Comparison of ENCODE assay signal across 9 mouse cellular contexts in genomic region chr16:23314790-23315189, GRCm38 (mm10).
DNase-seq lines count a peak whose midpoint lies in the region; ATAC-seq and TF ChIP-seq lines count a peak whose summit lies in the region.
"Had no signal": no experiment of that assay in that cellular context is flagged by ENCODE, and none has a peak within 500 bp of the region (broad histone marks: within the 10 kb centered on the region; RNA-seq: fewer than 3 reads in every experiment).

No protein-coding gene starts in this region.

- WGBS in kidney, postnatal 0 days = 27% methylated on average over 7 of the region's 7 CpGs
- WGBS in liver, embryonic 14.5 days (ENCODE audit: insufficient replicate concordance) = 17% methylated on average over 7 of the region's 7 CpGs

- 0 out of 2 replicates have a peak, but pooled peaks cover 6% of the 10 kb centered on the region for H3K36me3 ChIP-seq in kidney, postnatal 0 days (ENCODE audit: insufficient read depth, low read length)
- no peaks in the 10 kb centered on the region for H3K36me3 ChIP-seq in liver, embryonic 14.5 days (replicated peaks; ENCODE audit: control insufficient read depth, insufficient read depth, low read depth)
- H3K36me3 ChIP-seq: G1E had no signal

- peak overlapping the region; percentile 20; the same call in 1 of the 2 replicates for H3K27ac ChIP-seq in kidney, postnatal 0 days
- H3K27ac ChIP-seq in liver, embryonic 14.5 days = no peak overlapping the region

- no peak overlapping the region for H3K4me2 ChIP-seq in kidney, postnatal 0 days (ENCODE audit: low read length)
- no peak overlapping the region for H3K4me2 ChIP-seq in liver, embryonic 14.5 days (ENCODE audit: low read depth)

- no peaks in the 10 kb centered on the region for H3K9me3 ChIP-seq in kidney, postnatal 0 days (replicated peaks; ENCODE audit: low read length)
- no peaks in the 10 kb centered on the region for H3K9me3 ChIP-seq in liver, embryonic 14.5 days (ENCODE audit: control insufficient read depth, low read length)
- H3K9me3 ChIP-seq: G1E had no signal

- no peak for TF ChIP-seq CTCF in kidney, postnatal 0 days (IDR thresholded peaks at IDR 0.05; ENCODE audit: low read depth)
- no peak for TF ChIP-seq CTCF in liver, embryonic 14.5 days (IDR thresholded peaks at IDR 0.05; ENCODE audit: low read depth)

- H3K4me1 ChIP-seq in kidney, postnatal 0 days (replicated peaks; ENCODE audit: insufficient read depth, low read length) = no peaks in the 10 kb centered on the region
- H3K4me1 ChIP-seq in liver, embryonic 14.5 days (replicated peaks; ENCODE audit: control insufficient read depth in 2 of 2, insufficient read depth in 2 of 2, low read length in 1 of 2) = peaks cover 0 to 8% of the 10 kb centered on the region in 2 experiments; a peak in 3 of 4 replicates

- no peak for ATAC-seq in kidney, postnatal 0 days (replicated peaks; ENCODE audit: low FRiP score, low read depth)
- no peak; the same call in 1 of the 2 replicates for ATAC-seq in liver, embryonic 14.5 days (ENCODE audit: insufficient read depth)

- H3K27me3 ChIP-seq in kidney, postnatal 0 days (ENCODE audit: insufficient read depth, low read length) = no peaks in the 10 kb centered on the region
- no peaks in the 10 kb centered on the region for H3K27me3 ChIP-seq in liver, embryonic 14.5 days (ENCODE audit: control insufficient read depth, insufficient read depth, low read length)

- DNase-seq in kidney, postnatal 0 days (ENCODE audit: low spot score) = peak; percentile 79
- DNase-seq in kidney, postnatal 25 days = no peak
- peak; percentile 61 for DNase-seq in embryo, embryonic 10.5 days (ENCODE audit: low spot score)
- peak in 2 of 3 experiments; percentile 13 to 22 for DNase-seq in liver, embryonic 14.5 days (ENCODE audit: low read depth in 3 of 3, low spot score in 3 of 3)
- peak; percentile 50 for DNase-seq in skeletal muscle tissue, adult 2 months (ENCODE audit: low read depth, low spot score)
- DNase-seq in urinary bladder, postnatal 25 days (ENCODE audit: low spot score) = no peak
- DNase-seq in left cerebral cortex, adult 11 months (ENCODE audit: low spot score) = no peak
- no peak for DNase-seq in urinary bladder, postnatal 4 days (ENCODE audit: low spot score in 2 of 2)

- H3K9ac ChIP-seq in kidney, postnatal 0 days (ENCODE audit: low read depth, low read length) = no peak overlapping the region
- no peak overlapping the region for H3K9ac ChIP-seq in liver, embryonic 14.5 days (replicated peaks)

- no peak overlapping the region for H3K4me3 ChIP-seq in kidney, postnatal 0 days (replicated peaks; ENCODE audit: low read depth, low read length)
- no peak overlapping the region for H3K4me3 ChIP-seq in liver, embryonic 14.5 days (ENCODE audit: insufficient read depth in 1 of 2, low read depth in 2 of 2, low read length in 2 of 2)

- TF ChIP-seq EP300 in liver, embryonic 14.5 days (IDR thresholded peaks at IDR 0.05; ENCODE audit: low read depth) = no peak

Comparison
In these comparisons a context has a peak if more than half of its experiments do, and no peak if none do; other contexts are left out.
1. DNase-seq: peak in kidney, postnatal 0 days (single experiment), embryo, embryonic 10.5 days (single experiment), liver, embryonic 14.5 days (2 of 3) and skeletal muscle tissue, adult 2 months (single experiment); none in kidney, postnatal 25 days (0 of 2), urinary bladder, postnatal 25 days (single experiment), left cerebral cortex, adult 11 months (single experiment) and urinary bladder, postnatal 4 days (0 of 2).